9 mouse cellular contexts compared by ENCODE assay signal in the genomic region with DNA sequence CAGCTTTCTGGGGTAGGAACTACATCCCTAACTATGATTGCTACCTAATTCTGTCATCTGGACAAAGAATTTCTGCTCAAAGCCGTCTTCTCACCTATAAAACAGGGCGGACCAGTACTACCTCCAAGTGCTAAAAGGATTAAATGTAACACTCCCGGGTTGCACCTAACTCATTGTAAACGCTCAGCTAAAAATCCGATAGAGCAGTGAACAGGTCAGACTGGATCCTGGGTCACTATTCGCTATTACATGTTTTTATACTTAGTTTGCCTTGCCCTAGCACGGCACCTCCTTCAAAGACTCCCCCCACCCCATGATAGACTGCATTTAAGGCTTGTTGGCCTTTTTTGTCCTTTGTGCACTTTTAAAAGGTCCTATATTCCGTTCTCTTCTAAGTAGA. TPM values are rescaled to one million over a fixed set of nuclear protein-coding genes. Genes with fewer than 3 reads are reported as not detected.
A peak's percentile ranks its signal among the peaks of the same experiment; 100 is the strongest.
DNase-seq lines count a peak whose midpoint lies in the region; ATAC-seq and TF ChIP-seq lines count a peak whose summit lies in the region.
"Had no signal": no experiment of that assay in that cellular context is flagged by ENCODE, and none has a peak within 500 bp of the region (broad histone marks: within the 10 kb centered on the region; RNA-seq: fewer than 3 reads in every experiment).

No protein-coding gene starts in this region.

- H3K4me3 ChIP-seq in gastrocnemius, adult 2 months, result peak overlapping the region; percentile 98
- H3K4me3 ChIP-seq in testis, adult 2 months (ENCODE audit: control insufficient read depth, low read depth, low read length), result peak overlapping the region; percentile 74
- H3K4me3 ChIP-seq in limb, embryonic 15.5 days, result peak overlapping the region; percentile 88

- peak overlapping the region; percentile 61 for H3K4me2 ChIP-seq in limb, embryonic 15.5 days

- H3K27me3 ChIP-seq in testis, adult 2 months (ENCODE audit: control insufficient read depth, insufficient read depth, low read length), result no peaks in the 10 kb centered on the region
- no peaks in the 10 kb centered on the region for H3K27me3 ChIP-seq in limb, embryonic 15.5 days

- ATAC-seq in limb, embryonic 15.5 days (ENCODE audit: insufficient number of reproducible peaks, low FRiP score, low TSS enrichment, low read depth), result no peak
- ATAC-seq in erythroid progenitor cell, adult 5-6 weeks (replicated peaks; ENCODE audit: low FRiP score, poor library complexity, severe bottlenecking), result no peak

- intact Hi-C loops in gastrocnemius, adult 2 months (cut with DNase I), result loop anchor here (5.0 kb wide), 3 partner anchors 75 to 210 kb away; no protein-coding TSS in a partner anchor

- TF ChIP-seq CTCF in gastrocnemius, adult 2 months (IDR thresholded peaks at IDR 0.05), result no peak
- TF ChIP-seq CTCF in testis, adult 2 months (IDR thresholded peaks at IDR 0.05; ENCODE audit: control insufficient read depth, insufficient read depth, insufficient replicate concordance, low read depth, low read length), result no peak

- 3% methylated on average over 8 of the region's 8 CpGs for WGBS in limb, embryonic 15.5 days

- H3K9me3 ChIP-seq in limb, embryonic 15.5 days, result no peaks in the 10 kb centered on the region

- H3K9ac ChIP-seq in limb, embryonic 15.5 days, result peak overlapping the region; percentile 90

- H3K27ac ChIP-seq in gastrocnemius, adult 2 months, result peak overlapping the region; percentile 98
- H3K27ac ChIP-seq in testis, adult 2 months (ENCODE audit: control insufficient read depth, insufficient read depth, low read depth, low read length), result peak overlapping the region; percentile 43; the same call in 1 of the 2 replicates
- H3K27ac ChIP-seq in limb, embryonic 15.5 days, result peak overlapping the region; percentile 90; the same call in 1 of the 2 replicates

- H3K36me3 ChIP-seq in testis, adult 2 months (ENCODE audit: control insufficient read depth, insufficient read depth, low read length), result no peaks in the 10 kb centered on the region
- H3K36me3 ChIP-seq in limb, embryonic 15.5 days, result no peaks in the 10 kb centered on the region

- TF ChIP-seq POLR2A in testis, adult 2 months (IDR thresholded peaks at IDR 0.05; ENCODE audit: control insufficient read depth, low read depth, low read length), result no peak

- DNase-seq in gastrocnemius, adult 2 months, result no peak
- no peak for DNase-seq in gastrocnemius, postnatal 25 days
- no peak for DNase-seq in testis, postnatal 10 days (ENCODE audit: low spot score)
- no peak for DNase-seq in ovary, postnatal 36 days (ENCODE audit: low spot score)
- DNase-seq in retina, embryonic 14.5 days (ENCODE audit: low spot score), result no peak
- DNase-seq: cerebellum, postnatal 36 days had no signal

- peaks cover 8% of the 10 kb centered on the region for H3K4me1 ChIP-seq in testis, adult 2 months (ENCODE audit: control insufficient read depth, insufficient read depth, low read length)
- peaks cover 31% of the 10 kb centered on the region for H3K4me1 ChIP-seq in limb, embryonic 15.5 days

RNA-seq across cellular contexts. Expression of a gene that starts 1.6 kb away (rescaled TPM):
- total RNA-seq in gastrocnemius, adult 2 months (2021), result 100 to 1,000 TPM; 182 to 332 TPM
- 100 to 1,000 TPM; 179 to 274 TPM for total RNA-seq in gastrocnemius, postnatal 25 days (2021)
- polyA plus RNA-seq in testis, adult 2 months (2012; rRNA removed), result 189 and 204 TPM in 2 replicates
- polyA plus RNA-seq in limb, embryonic 15.5 days (2015; fragmentation: Nextera tagmentation; extraction: Ambion mirVana), result 77.7 and 86.4 TPM in 2 replicates
- total RNA-seq in erythroid progenitor cell, adult 5-6 weeks (2015; ENCODE audit: low replicate concordance), result 271 and 342 TPM in 2 replicates
- 296 and 327 TPM in 2 replicates for total RNA-seq in erythroid progenitor cell, adult 5-6 weeks (2017; ENCODE audit: low replicate concordance)

RNA-seq across cellular contexts. Expression of a gene that starts 47.5 kb away (rescaled TPM):
- total RNA-seq in gastrocnemius, adult 2 months (2021), result 10 to 100 TPM; 71.3 to 75.6 TPM
- total RNA-seq in gastrocnemius, postnatal 25 days (2021), result 10 to 100 TPM; 66.4 to 73.6 TPM
- 233 and 294 TPM in 2 replicates for polyA plus RNA-seq in testis, adult 2 months (2012; rRNA removed)
- 289 TPM in 2 replicates for polyA plus RNA-seq in limb, embryonic 15.5 days (2015; fragmentation: Nextera tagmentation; extraction: Ambion mirVana)
- total RNA-seq in erythroid progenitor cell, adult 5-6 weeks (2015; ENCODE audit: low replicate concordance), result 183 and 257 TPM in 2 replicates
- total RNA-seq in erythroid progenitor cell, adult 5-6 weeks (2017; ENCODE audit: low replicate concordance), result 59.2 and 65.6 TPM in 2 replicates

Comparison
In these comparisons a context has a peak if more than half of its experiments do, and no peak if none do; other contexts are left out.
1. H3K27ac ChIP-seq: peak in every context shown above with its lines; median percentile 98 in gastrocnemius, adult 2 months; 90 in limb, embryonic 15.5 days; 43 in testis, adult 2 months.